Mouse (Mus musculus) stomach, postnatal 0 days (tissue): ENCODE data around the gene Mast1. TPM values are rescaled to one million over a fixed set of nuclear protein-coding genes. Genes with fewer than 3 reads are reported as not detected.

Experiments used
- ATAC-seq: fragments of 200-750 bp; cut with Nextera tagmentation; 2 replicates; pipeline ENCODE4 v1.8.0; 2017; ENCODE audit not compliant: low FRiP score, low TSS enrichment
- DNase-seq: peaks from one replicate; pipeline ENCODE4 v3.0.0-alpha.2; 2016; ENCODE audit warnings: low spot score
- H3K27ac ChIP-seq: fragments of 300-500 bp; sonication (generic); replicated peaks from 2 replicates; pipeline ENCODE4 v1.5.1; 2014; ENCODE audit warnings: mild to moderate bottlenecking, control low read depth
- H3K27me3 ChIP-seq: fragments of 300-500 bp; sonication (generic); 2 replicates; pipeline ENCODE4 v1.6.1; 2014; ENCODE audit warnings: low read length; ENCODE audit not compliant: control insufficient read depth, insufficient read depth
- H3K36me3 ChIP-seq: fragments of 300-500 bp; sonication (generic); 2 replicates; pipeline ENCODE4 v1.6.1; 2014; ENCODE audit warnings: low read length, mixed read lengths; ENCODE audit not compliant: control insufficient read depth, insufficient read depth
- H3K4me1 ChIP-seq: fragments of 300-500 bp; sonication (generic); replicated peaks from 2 replicates; pipeline ENCODE4 v1.6.1; 2014; ENCODE audit warnings: antibody characterized with exemption; ENCODE audit not compliant: control insufficient read depth, insufficient read depth
- H3K4me2 ChIP-seq: fragments of 300-500 bp; sonication (generic); replicated peaks from 2 replicates; pipeline ENCODE4 v1.6.1; 2014; ENCODE audit warnings: low read depth, mild to moderate bottlenecking, control low read depth, moderate library complexity
- H3K4me3 ChIP-seq: fragments of 300-500 bp; sonication (generic); 2 replicates; pipeline ENCODE4 v1.5.1; 2014; ENCODE audit warnings: low read depth, low read length, control low read depth
- H3K9ac ChIP-seq: fragments of 300-500 bp; sonication (generic); 2 replicates; pipeline ENCODE4 v1.6.1; 2014; ENCODE audit warnings: mild to moderate bottlenecking, low read length, control low read depth, mixed read lengths
- H3K9me3 ChIP-seq: fragments of 300-500 bp; sonication (generic); 2 replicates; pipeline ENCODE4 v1.6.1; 2016; ENCODE audit warnings: low read length; ENCODE audit not compliant: control insufficient read depth
- CTCF ChIP-seq: IDR thresholded peaks from 2 replicates; pipeline ENCODE4 v1.5.1; 2016; ENCODE audit warnings: antibody characterized with exemption, low read depth, mild to moderate bottlenecking, moderate library complexity
- EP300 ChIP-seq: optimal IDR thresholded peaks from 2 replicates; pipeline ENCODE3; 2016; ENCODE audit warnings: antibody characterized with exemption
- WGBS: fragments of 180-500 bp; shearing (Covaris S2); extraction: QIAGEN DNeasy Blood & Tissue Kit; methylation state at CpG from one replicate; pipeline ENCODE4 v1.1.7; 2014; 5-methylcytosine and 5-hydroxymethylcytosine counted together
- polyA plus RNA-seq: library from polyadenylated mRNA; unstranded; fragments of >200 nt; fragmentation: Nextera tagmentation; extraction: Ambion mirVana; gene quantifications from 2 replicates; pipeline ENCODE4 v1.2.1, GENCODE M21; 2015

Gene Mast1
- polyA plus RNA-seq, 1 experiment from 2014 or later, result 0.87 TPM

GRCm38 (mm10) chr8:84915269-84915668 lies 21.9 kb downstream of the Mast1 start:
- TF ChIP-seq EP300 (no peak), CTCF (no peak)
- Histone ChIP-seq H3K9ac (no peak overlapping the region), H3K4me3 (no peak overlapping the region), H3K4me1 (0 out of 2 replicates have a peak, but pooled peaks cover 3% of the 10 kb centered on the region), H3K36me3 (no peaks in the 10 kb centered on the region), H3K27me3 (no peaks in the 10 kb centered on the region), H3K9me3 (no peaks in the 10 kb centered on the region), H3K4me2 (no peak overlapping the region), H3K27ac (no peak overlapping the region)
- 0 out of 2 replicates have a peak, but pooled peaks have one; percentile 30 for ATAC-seq
- 68% methylated on average over 8 of the region's 8 CpGs for WGBS
- DNase-seq, result no peak

GRCm38 (mm10) chr8:84913960-84914359 lies 23.2 kb downstream of the Mast1 start:
- Histone ChIP-seq H3K4me2 (peak overlapping the region; percentile 65; the same call in 1 of the 2 replicates), H3K27me3 (no peaks in the 10 kb centered on the region), H3K9me3 (no peaks in the 10 kb centered on the region), H3K4me3 (no peak overlapping the region), H3K27ac (no peak overlapping the region), H3K36me3 (no peaks in the 10 kb centered on the region), H3K4me1 (0 out of 2 replicates have a peak, but pooled peaks cover 3% of the 10 kb centered on the region), H3K9ac (no peak overlapping the region)
- TF ChIP-seq CTCF (peak; percentile 63), EP300 (no peak)
- WGBS, result 27% methylated on average over 4 of the region's 4 CpGs
- ATAC-seq (0 out of 2 replicates have a peak, but pooled peaks have one; percentile 6), DNase-seq (peak; percentile 68)

GRCm38 (mm10) chr8:84913502-84913900 lies 23.7 kb downstream of the Mast1 start:
- H3K4me2 ChIP-seq, result peak overlapping the region; percentile 65
- no peak for TF ChIP-seq EP300
- TF ChIP-seq CTCF, result no peak
- no peak for ATAC-seq
- 10% methylated on average over 9 of the region's 9 CpGs for whole genome bisulfite sequencing
- H3K27ac ChIP-seq, result no peak overlapping the region
- DNase-seq, result no peak
- no peaks in the 10 kb centered on the region for H3K27me3 ChIP-seq
- 0 out of 2 replicates have a peak, but pooled peaks cover 3% of the 10 kb centered on the region for H3K4me1 ChIP-seq
- peak overlapping the region; percentile 40 for H3K4me3 ChIP-seq
- peak overlapping the region; percentile 51 for H3K9ac ChIP-seq
- H3K36me3 ChIP-seq, result no peaks in the 10 kb centered on the region
- no peaks in the 10 kb centered on the region for H3K9me3 ChIP-seq

- Histone ChIP-seq H3K9ac (peak overlapping the region; percentile 51), H3K36me3 (no peaks in the 10 kb centered on the region), H3K4me1 (0 out of 2 replicates have a peak, but pooled peaks cover 3% of the 10 kb centered on the region), H3K27me3 (no peaks in the 10 kb centered on the region), H3K27ac (no peak overlapping the region), H3K9me3 (no peaks in the 10 kb centered on the region), H3K4me2 (peak overlapping the region; percentile 65), H3K4me3 (peak overlapping the region; percentile 40)
- DNase-seq, result peak; percentile 83
- TF ChIP-seq CTCF, result no peak; the same call in 1 of the 2 replicates
- TF ChIP-seq EP300, result no peak
- peak; percentile 63 for ATAC-seq
- WGBS, result 1% methylated on average over 55 of the region's 55 CpGs
Observed at GRCm38 (mm10) chr8:84912895-84913501, 24.2 kb downstream of the Mast1 start.

- Histone ChIP-seq H3K4me1 (0 out of 2 replicates have a peak, but pooled peaks cover 3% of the 10 kb centered on the region), H3K4me3 (peak overlapping the region; percentile 40; the same call in 1 of the 2 replicates), H3K27ac (no peak overlapping the region), H3K27me3 (no peaks in the 10 kb centered on the region), H3K9me3 (no peaks in the 10 kb centered on the region), H3K9ac (no peak overlapping the region), H3K4me2 (peak overlapping the region; percentile 65), H3K36me3 (no peaks in the 10 kb centered on the region)
- WGBS, result 25% methylated on average over 27 of the region's 27 CpGs
- TF ChIP-seq EP300 (no peak), CTCF (no peak)
- ATAC-seq (no peak; the same call in 1 of the 2 replicates), DNase-seq (no peak)
Observed at GRCm38 (mm10) chr8:84912391-84912790, 24.8 kb downstream of the Mast1 start.

- TF ChIP-seq EP300 (no peak), CTCF (no peak)
- Histone ChIP-seq H3K4me3 (no peak overlapping the region), H3K4me1 (0 out of 2 replicates have a peak, but pooled peaks cover 3% of the 10 kb centered on the region), H3K36me3 (no peaks in the 10 kb centered on the region), H3K9me3 (no peaks in the 10 kb centered on the region), H3K27ac (no peak overlapping the region), H3K27me3 (no peaks in the 10 kb centered on the region), H3K9ac (no peak overlapping the region), H3K4me2 (no peak overlapping the region)
- DNase-seq (no peak), ATAC-seq (no peak)
- WGBS, result 87% methylated on average over 9 of the region's 9 CpGs
Observed at GRCm38 (mm10) chr8:84911854-84912253, 25.3 kb downstream of the Mast1 start.
